Mouse (Mus musculus): ENCODE results near the gene Apela.

The Apela gene

GRCm38 (mm10) chr8:65037117-65037533, at the start of gene Apela:
Gene Apela (minus strand): TSS chr8:65037336.
- DNase-seq (ENCODE audit: low spot score in 2 of 2), result peak in 1 of 2 experiments; percentile 2

DNA sequence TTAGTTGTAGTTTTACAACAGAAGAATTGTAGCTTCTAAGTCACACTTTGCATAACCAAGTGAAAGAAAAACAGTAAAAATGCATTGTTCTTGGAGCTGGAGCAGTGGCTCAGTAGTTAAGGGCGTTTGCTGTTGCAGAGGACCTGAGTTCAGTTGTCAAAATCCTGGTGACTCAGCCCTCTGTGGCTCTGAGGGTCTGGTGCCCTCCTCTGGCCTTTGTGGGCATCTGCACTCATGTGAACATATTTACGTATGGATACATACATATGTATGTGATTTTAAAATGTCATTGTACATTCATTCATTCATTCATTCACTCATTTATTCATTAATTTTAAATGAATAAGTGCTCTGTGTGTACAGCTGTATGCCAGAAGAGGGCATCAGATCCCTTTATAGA, 48.5 kb upstream of the Apela start:
- no peak for DNase-seq (ENCODE audit: low spot score in 2 of 2)

DNA sequence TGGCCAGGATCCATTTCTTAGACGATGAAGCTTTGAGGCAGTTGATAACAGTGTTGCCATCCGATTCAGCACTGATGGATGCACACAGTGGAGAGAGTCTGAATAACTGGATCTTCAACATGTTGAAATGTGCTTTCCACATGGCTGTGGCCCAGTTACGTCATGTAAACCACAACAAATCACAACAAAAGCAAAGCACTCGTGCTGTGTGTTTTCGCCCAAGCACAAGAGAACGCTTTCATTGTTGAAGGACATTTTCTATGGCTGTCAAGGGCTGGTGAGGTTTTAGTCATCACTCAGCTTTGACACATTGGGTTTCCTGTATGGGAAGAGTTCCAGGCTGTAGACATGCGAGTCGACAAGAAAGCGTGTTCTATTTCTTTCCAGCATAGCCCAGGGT, 43.6 kb upstream of the Apela start:
- DNase-seq (ENCODE audit: low spot score in 2 of 2), result no peak

GRCm38 (mm10) chr8:65074733-65075132, 37.6 kb upstream of the Apela start, which contains the start of gene Gm10663:
Gene Gm10663 (plus strand): TSS chr8:65075033.
- no peak for DNase-seq (ENCODE audit: low spot score in 2 of 2)

GRCm38 (mm10) chr8:65070996-65071395, 33.9 kb upstream of the Apela start:
- DNase-seq (ENCODE audit: low spot score in 2 of 2), result no peak

DNA sequence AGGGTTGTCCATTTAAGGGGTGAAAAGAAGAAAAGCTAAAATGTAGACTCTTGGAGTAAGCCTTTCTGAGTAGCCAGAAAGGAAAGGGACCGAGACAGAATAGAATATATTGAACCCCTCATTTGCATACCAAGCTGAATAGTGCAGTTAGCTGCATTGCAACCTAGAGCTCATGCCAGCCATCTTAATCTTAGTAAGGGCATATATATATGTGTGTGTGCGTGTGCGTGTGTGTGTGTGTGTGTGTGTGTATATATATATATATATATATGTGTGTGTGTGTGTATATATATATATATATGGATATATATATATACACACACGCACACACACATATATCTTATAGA, 31.3 kb upstream of the Apela start:
- DNase-seq (ENCODE audit: low spot score in 2 of 2), result no peak

DNA sequence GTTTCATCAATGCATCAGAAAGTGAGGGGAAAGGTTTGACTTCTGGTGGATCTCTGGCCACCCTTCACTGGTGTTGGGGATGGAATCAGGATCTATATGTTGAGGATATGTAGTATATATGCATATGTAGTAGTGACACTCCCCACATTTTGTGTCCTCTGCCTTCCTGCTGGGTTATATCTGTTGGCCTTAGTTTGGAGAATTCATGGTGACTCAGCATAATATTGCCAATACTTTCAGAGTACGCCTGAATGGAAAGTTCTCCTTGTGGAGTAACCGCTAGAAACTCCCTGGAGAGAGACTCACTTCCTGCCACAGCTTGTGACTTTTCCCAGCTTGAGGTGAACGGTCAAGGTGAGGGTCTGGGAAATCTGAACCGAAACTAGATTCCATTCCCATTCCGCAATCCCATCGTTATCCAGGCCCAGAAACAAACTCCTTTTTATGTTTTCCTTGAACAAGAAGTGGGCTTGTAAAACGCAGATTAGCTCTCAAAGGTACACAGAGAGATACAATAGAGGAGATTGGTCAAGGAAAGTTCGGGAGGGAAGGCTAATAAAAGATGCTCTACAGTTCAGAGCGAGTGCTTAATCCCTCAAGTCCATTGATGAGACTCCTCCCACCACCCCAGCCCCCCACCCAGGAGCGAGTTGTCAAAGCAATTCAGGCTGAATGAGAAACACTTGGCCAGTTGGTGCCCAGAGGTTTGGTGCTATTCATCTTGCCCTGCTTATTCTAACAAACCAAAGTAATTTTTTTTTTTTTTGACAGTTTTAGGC, 30.7 kb upstream of the Apela start:
- DNase-seq (ENCODE audit: low spot score in 2 of 2), result no peak

DNA sequence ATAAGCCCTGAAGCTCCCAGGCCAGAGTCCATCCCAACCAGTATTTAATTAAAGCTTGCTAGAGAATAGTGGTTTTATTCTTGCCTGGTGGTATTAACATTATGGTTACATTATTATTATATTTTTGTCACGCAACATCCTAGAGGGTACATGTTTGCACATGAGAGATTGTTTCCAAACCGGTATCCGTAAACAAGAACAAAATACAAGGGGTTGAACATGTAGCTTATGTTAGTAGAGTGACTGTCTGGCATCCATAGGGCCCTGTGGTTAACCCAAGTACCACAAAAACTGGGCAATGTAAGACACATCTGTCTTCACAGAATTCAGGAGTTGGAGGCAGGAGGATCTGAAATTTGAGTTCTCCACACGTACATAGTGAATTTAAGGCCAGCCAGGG, 29.9 kb upstream of the Apela start:
- no peak for DNase-seq (ENCODE audit: low spot score in 2 of 2)

- DNase-seq (ENCODE audit: low spot score in 2 of 2), result no peak
Measured at GRCm38 (mm10) chr8:65065622-65066021, 28.5 kb upstream of the Apela start.

DNA sequence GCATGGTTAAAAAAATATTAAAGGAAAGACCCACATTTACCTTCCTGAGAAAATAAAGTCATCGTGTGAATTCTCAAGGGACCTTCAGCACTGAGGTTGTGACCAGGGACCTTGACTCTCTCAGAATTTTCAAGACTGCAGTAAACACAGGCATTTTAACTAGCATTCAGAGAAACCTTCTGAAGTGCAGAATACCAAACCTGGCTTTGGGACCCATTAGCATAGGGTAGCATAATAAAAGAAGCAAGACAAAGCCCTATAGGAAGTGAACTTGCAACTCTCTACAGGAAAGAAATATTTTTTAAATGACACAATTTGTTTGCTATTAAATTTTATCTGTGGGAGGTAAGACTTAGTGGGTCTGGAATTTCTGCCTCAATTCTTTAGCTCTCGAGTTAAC, 26.9 kb upstream of the Apela start:
- no peak for DNase-seq (ENCODE audit: low spot score in 2 of 2)

GRCm38 (mm10) chr8:65062195-65062594, 25.1 kb upstream of the Apela start:
- DNase-seq (ENCODE audit: low spot score in 2 of 2), result no peak

DNA sequence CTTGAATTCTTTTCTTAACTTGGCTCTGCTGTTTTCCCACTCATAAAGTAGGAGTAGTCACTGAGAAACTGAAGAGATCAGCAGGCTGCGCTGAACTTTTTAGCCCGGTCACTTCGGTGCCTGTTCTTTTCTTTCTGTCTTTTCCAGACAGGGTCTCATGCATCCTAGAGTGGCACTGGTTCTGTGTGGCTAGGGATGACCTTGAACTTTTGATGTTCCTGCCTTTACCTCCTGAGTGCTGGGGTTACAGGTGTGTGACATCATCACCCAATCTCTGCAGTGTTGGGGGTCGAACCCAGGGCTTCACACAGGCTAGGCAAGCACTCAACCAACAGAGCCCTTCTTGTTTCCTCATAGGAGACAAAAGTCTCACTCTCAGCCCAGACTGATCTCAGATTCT, 19.6 kb upstream of the Apela start:
- DNase-seq (ENCODE audit: low spot score in 2 of 2), result no peak

- no peak for DNase-seq (ENCODE audit: low spot score in 2 of 2)
Measured at GRCm38 (mm10) chr8:65053968-65054367, 16.8 kb upstream of the Apela start.

DNA sequence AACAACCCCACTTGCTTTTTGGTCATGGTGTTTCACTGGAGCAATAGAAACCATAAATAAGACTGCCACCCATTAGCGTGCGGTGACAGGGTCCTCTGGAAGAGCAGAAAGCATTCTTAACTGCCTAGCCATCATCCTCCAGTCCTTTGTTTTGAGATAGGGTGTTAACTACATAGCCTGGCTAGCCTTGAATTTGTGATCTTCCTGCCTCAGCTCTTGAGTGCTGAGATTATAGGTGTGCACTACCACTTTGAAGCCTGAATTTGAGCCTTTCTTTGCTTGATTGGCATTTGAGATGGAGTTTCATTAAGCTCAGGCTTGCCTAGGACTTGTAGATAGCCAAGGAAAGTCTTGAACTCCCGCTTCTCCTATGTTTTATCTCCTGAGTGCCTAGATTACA, 16.4 kb upstream of the Apela start:
- DNase-seq (ENCODE audit: low spot score in 2 of 2), result no peak

GRCm38 (mm10) chr8:65047801-65048200, 10.7 kb upstream of the Apela start:
- DNase-seq (ENCODE audit: low spot score in 2 of 2), result no peak

GRCm38 (mm10) chr8:65047193-65047592, 10.1 kb upstream of the Apela start:
- no peak for DNase-seq (ENCODE audit: low spot score in 2 of 2)

GRCm38 (mm10) chr8:65046565-65046964, 9.4 kb upstream of the Apela start:
- no peak for DNase-seq (ENCODE audit: low spot score in 2 of 2)

- no peak for DNase-seq (ENCODE audit: low spot score in 2 of 2)
Measured at GRCm38 (mm10) chr8:65034136-65034535, 3.0 kb downstream of the Apela start.

DNA sequence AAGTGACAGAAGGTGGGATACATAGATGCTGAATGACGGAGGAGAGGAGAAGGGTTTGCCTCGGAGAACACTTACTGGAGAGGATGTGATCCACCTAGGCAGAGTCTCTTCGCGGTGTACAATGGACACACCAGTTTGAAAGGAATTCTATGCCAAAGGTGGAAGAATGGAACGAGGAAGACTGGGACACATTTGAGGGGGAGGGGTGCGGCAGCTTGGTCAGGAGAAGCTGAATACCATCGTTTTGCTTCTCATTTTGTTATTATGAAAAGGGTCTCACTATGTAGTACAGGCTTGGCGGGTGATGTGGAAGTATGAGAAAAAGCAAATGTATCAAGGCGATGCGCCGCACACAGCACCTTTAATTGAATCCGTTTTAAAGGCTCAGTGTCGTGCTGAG, 4.1 kb downstream of the Apela start:
- no peak for DNase-seq (ENCODE audit: low spot score in 2 of 2)

DNA sequence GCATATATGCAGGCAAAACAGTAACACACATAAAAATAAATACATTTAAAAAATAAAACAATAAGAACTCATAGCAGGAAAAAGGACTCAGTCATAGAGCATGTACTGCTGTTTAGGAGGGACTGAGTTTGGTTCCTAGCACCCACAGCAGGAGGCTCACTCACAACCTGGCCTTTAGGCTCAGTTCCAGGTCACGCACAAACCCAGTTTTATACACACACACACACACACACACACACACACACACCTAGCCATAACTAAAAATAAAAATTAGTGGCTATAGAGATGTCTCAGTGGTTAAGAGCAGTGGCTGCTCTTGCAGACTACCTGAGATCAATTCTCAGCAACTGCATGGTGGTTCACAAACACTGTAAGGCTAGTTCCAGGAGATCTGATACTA, 5.0 kb downstream of the Apela start:
- DNase-seq (ENCODE audit: low spot score in 2 of 2), result no peak

DNA sequence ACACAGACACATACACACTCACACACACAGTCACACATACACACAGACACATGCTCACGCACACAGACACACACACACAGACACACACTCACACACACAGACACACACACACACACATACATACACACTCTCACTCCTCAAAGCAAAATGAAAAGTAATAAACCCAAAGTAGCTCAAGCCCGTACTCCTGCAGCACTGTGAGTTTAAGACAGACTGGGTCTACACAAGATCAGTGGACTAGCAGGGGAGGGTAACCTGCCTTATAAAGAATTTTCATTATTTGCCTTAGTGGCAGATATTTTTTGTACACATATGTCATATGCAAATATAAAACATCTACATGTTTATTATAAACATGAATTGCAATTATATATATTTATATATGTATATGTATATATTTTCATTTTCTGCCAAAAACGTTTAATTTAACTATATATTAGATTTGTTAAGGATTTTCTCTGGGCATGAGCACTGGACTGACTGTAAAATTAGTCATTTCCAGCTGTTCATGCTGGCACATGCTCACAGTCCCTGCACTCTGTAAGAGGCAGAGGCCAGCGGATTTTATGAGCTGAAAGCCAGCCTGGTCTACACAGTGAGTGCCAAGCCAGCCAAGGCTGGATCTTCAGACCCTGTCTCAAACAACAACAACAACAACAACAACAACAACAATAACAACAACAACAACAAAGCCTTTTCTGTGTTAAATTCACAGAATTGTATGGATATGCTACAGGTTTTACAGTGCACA, 6.2 kb downstream of the Apela start:
- DNase-seq (ENCODE audit: low spot score in 2 of 2), result no peak

GRCm38 (mm10) chr8:65029776-65030175, 7.4 kb downstream of the Apela start:
- no peak for DNase-seq (ENCODE audit: low spot score in 2 of 2)

GRCm38 (mm10) chr8:65028959-65029686, 8.0 kb downstream of the Apela start:
- DNase-seq (ENCODE audit: low spot score in 2 of 2), result no peak

All from left cerebral cortex, adult 9 months (tissue).